Mouse (Mus musculus) gastrocnemius, adult 2 months (tissue): ENCODE data around the gene Gm49380. TPM values are rescaled to one million over a fixed set of nuclear protein-coding genes. Genes with fewer than 3 reads are reported as not detected.

Experiments used
- DNase-seq: peaks from one replicate; pipeline ENCODE4 v3.0.0; 2022
- H3K27ac ChIP-seq: fragments of 200-600 bp; 2 replicates; pipeline ENCODE4 v1.8.1; 2022; ENCODE audit warnings: mild to moderate bottlenecking
- H3K4me3 ChIP-seq: fragments of 200-600 bp; 2 replicates; pipeline ENCODE4 v1.8.1; 2022; ENCODE audit warnings: mild to moderate bottlenecking, moderate library complexity
- CTCF ChIP-seq: fragments of 200-600 bp; IDR thresholded peaks from 2 replicates; pipeline ENCODE4 v1.8.1; 2022; ENCODE audit warnings: antibody characterized with exemption, mild to moderate bottlenecking, moderate library complexity
- intact Hi-C: fragments of 180-260 bp; cut with DNase I; formaldehyde crosslinking; loops from one replicate; pipeline ENCODE4 v1.15.1; 2025
- total RNA-seq, 2 experiments: library from RNA; stranded (reverse); gene quantifications; 2 replicates each; pipeline ENCODE4 v1.2.3; 2021

The Gm49380 gene
- total RNA-seq, 2 experiments from 2014 or later = 0.71 to 1.4 TPM

DNA sequence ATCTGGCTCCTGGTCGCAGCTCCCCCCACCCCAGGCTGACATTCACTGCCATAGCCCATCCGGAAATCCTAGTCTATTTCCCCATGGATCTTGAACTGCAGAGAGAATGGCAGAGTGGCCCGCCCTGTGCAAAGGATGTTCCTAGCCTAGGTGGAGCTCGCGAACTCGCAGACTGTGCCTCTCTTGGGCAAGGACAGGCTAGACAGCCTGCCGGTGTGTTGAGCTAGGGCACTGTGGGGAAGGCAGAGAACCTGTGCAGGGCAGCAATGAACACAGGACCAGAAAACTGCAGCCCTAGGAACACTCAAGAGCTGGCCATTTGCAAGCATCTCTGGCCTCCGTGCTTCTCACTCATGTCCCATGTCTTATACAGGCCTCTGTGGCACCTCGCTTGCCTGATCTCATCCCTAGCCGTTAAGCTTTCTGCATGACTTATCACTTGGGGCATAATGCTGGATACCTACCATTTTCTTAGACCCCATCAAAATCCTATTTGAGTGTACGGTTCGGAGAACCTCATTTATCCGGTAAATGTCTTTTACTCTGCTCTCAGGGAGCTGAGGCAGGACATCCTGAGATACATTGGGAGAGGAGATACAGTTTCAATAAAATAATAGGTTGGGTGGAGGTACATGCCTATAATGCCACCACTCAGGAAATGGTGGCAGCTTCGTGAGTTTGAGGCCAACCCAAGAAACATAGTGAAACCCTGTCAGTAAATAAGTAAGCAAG is 68.7 kb downstream of the Gm49380 start:
- intact Hi-C loops = loop anchor here (5.0 kb wide), 2 partner anchors 32 to 57 kb away; no protein-coding TSS in a partner anchor
- H3K4me3 ChIP-seq = peak overlapping the region; percentile 69

DNA sequence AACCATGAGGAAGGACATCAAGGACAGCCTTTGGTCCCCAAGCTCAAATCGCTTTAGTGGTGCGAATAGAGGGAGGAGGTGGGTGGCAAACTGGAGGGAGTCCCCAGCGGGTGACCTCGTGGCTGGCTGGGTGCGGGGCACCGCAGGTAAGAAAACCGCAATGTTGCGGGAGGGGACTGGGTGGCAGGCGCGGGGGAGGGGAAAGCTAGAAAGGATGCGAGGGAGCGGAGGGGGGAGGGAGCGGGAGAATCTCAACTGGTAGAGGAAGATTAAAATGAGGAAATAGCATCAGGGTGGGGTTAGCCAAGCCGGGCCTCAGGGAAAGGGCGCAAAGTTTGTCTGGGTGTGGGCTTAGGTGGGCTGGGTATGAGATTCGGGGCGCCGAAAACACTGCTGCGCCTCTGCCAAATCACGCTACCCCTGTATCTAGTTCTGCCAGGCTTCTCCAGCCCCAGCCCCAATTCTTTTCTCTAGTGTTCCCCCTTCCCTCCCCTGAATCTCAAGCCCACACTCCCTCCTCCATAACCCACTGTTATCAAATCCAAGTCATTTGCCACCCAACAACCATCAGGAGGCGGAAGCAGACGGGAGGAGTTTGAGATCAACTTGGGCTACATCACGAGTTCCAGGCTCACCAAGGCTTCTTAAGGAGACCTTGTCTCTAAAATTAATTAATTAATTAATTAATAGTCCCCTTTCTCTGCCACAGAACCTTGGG is 69.4 kb downstream of the Gm49380 start:
- TF ChIP-seq CTCF = no peak
- peak overlapping the region; percentile 69 for H3K4me3 ChIP-seq
- intact Hi-C loops = no loop called here
- peak overlapping the region; percentile 72 for H3K27ac ChIP-seq
- DNase-seq = peak; percentile 36

More for the DNA sequence above, 68.7 kb downstream of the Gm49380 start:
- DNase-seq = no peak
- no peak for TF ChIP-seq CTCF
- no peak overlapping the region; the same call in 1 of the 2 replicates for H3K27ac ChIP-seq

DNA sequence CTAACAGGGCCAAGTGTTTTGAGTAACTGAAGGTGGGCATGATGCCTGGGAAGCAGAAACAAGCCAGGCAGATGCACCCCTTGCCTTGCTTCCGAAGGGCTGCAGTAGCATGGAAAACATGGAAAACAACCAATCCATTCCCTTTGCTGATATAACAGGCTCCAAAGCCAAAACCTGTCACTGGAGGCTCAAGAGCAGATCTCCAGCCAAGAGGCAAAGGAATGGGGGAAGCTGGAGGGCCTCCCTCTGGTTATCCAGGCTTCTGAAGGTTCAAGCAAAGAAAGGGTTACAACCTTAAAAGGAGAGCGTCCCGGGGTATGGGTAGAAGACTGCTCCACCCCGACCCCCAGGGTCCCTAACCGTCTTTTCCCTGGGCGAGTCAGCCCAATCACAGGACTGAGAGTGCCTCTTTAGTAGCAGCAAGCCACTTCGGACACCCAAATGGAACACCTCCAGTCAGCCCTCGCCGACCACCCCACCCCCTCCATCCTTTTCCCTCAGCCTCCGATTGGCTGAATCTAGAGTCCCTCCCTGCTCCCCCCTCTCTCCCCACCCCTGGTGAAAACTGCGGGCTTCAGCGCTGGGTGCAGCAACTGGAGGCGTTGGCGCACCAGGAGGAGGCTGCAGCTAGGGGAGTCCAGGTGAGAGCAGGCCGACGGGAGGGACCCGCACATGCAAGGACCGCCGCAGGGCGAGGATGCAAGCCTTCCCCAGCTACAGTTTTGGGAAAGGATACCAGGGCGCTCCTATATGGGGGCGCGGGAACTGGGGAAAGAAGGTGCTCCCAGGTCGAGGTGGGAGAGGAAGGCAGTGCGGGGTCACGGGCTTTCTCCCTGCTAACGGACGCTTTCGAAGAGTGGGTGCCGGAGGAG is 70.2 kb downstream of the Gm49380 start, which contains the start of gene Thy1:
Gene Thy1 (plus strand): TSS at position 549 of the 872 bp plus-strand sequence.
- intact Hi-C loops = no loop called here
- peak; percentile 67 for DNase-seq
- TF ChIP-seq CTCF = no peak
- Histone ChIP-seq H3K27ac (peak within 1 kb of the TSS; percentile 72), H3K4me3 (peak within 1 kb of the TSS; percentile 69)

DNA sequence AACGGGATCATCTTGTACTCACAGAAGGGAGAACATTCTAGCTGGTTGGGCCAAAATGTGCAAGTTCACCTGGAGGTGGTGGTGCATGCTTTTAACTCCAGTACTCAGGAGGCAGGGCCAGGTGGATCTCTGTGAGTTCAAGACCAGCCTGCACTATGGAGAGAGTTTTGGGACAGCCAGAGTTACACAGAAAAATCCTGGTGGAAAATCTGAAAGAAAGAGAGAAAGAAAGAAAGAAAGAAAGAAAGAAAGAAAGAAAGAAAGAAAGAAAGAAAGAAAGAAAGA is 71.0 kb downstream of the Gm49380 start:
- intact Hi-C loops = no loop called here
- DNase-seq = no peak

DNA sequence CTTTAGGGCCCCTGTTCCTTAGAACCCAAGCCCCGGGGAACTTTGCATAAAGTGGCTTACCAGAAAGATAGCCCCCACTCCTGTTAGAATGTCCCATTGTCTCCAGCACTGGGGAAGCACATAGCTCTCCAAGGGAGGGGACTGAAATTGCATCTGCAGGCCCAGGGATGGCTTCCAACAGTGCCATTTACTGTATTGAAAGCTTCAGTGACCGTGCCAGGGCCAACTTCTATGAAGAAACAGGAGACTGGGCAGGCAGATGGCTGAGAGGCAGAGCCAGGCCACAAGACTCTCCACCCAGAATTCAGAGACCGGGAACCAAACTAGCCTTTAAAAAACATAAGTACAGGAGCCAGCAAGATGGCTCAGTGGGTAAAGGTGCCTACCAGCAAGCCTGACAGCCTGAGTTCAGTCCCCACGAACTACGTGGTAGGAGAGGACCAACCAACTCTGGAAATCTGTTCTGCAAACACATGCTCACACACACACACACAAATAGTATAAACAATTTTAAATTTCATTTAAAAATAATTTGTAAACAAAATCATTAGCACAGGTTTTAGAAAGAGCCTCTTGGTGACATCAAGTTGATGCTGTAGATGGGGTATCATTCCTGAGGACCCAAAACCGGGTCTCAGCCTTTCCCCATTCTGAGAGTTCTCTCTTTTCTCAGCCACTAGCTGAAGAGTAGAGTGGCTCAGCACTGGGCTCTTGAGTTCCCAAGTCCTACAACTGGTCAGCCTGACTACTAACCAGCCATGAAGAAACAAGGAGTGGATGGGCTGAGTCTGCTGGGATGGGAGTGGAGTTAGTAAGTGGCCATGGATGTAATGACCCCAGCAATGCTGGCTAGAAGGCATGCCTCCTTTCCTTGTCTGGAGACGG is 71.5 kb downstream of the Gm49380 start:
- Histone ChIP-seq H3K27ac (0 out of 2 replicates have a peak overlapping the region, but pooled peaks have one; percentile 1), H3K4me3 (no peak overlapping the region)
- TF ChIP-seq CTCF = no peak
- intact Hi-C loops = no loop called here
- DNase-seq = peak; percentile 47

More for the DNA sequence above, 71.0 kb downstream of the Gm49380 start:
- Histone ChIP-seq H3K27ac (no peak overlapping the region), H3K4me3 (no peak overlapping the region)
- no peak for TF ChIP-seq CTCF

DNA sequence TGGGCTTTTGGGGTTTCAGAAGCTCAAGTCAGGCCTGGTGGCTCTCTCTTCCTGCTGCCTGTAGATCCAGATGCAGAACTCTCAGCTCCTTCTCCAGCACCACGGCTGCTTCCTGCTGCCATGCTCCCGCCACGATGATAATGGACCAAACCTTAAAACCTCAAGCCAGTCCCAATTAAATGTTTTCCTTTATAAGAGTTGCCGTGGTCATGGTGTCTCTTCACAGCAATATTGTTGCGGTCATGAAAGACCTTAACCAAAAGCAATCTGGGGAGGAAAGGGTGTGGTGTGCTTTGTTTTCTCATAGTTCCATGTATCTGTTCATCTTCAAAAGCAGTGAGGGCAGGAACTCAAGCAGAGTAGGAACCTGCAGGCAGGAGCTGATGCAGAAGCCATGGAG is 76.2 kb downstream of the Gm49380 start:
- intact Hi-C loops = no loop called here
- no peak for DNase-seq
- Histone ChIP-seq H3K27ac (no peak overlapping the region), H3K4me3 (no peak overlapping the region)
- no peak for TF ChIP-seq CTCF

DNA sequence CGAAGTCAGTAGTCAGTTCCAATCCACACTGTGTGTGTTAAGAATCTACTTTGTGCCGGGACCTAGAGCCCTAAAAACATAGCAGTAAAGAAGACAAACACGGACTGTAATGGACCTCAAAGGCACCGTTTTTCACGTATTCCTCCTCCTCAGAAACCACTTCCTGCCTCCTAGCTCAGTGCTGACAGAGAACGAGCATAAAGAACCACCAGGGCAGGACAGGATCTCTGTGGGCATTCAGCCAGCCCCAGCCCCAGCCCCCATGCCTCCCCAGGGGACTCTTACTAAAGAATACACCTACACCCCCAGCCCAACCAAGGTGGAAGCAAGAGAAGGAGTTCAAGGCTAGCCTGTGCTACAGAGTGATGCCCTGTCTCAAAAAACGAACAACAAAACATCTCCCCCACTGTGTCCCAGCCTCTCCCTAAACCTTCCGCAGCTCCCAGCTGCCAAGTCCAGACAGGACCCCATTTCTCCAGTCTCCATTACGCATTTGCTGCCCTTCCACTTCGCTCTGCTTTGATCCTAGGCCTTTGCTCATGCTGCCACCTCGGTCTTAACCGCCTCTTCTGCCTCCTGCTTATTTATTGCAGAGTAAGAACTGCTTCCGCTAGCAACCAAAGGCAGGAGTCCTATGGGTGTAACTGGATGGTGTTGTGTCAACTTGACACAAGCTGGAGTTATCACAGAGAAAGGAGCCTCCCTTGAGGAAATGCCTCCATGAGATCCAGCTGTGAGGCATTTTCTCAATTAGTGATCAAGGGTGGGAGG is 79.2 kb downstream of the Gm49380 start:
- no peak for TF ChIP-seq CTCF
- intact Hi-C loops = no loop called here
- DNase-seq = no peak

DNA sequence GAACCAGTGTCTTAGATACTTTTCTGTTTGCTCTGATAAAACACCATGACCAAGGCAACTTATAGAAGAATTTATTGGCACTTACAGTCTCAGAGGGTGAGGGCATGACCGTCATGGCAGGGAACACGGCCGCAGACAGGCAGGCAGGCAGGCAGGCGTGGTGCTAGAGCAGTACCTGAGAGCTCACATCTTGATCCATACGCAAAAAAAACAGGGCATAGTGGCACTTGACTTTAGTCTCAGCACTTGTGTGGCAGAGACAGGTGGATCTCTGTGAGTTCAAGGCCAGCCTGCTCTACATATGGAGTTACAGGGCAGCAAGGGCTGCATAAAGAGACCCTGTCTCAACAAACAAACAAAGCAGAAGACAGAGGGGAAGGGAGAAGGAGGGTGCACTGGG is 80.0 kb downstream of the Gm49380 start:
- Histone ChIP-seq H3K4me3 (no peak overlapping the region), H3K27ac (no peak overlapping the region)
- TF ChIP-seq CTCF = no peak
- intact Hi-C loops = no loop called here
- no peak for DNase-seq

More for the DNA sequence above, 79.2 kb downstream of the Gm49380 start:
- H3K27ac ChIP-seq = no peak overlapping the region
- H3K4me3 ChIP-seq = no peak overlapping the region

DNA sequence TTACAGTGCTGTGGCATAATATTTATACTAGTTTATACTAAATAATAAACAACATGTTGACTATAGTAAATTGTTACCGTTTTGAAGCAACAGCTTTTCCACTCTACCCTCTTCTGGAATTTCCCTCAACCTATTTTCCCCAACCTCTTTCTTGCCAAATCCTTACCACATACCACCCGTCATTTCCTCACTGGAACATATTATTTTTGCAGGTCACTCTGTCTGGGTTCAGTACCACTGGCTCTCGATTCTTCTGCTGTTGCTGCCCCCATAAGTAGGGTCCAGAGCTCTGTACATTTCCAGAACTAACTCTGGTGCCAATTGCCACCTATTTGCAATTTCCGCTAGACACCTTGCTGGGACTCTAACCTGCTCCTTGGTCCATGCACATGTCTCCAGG is 81.4 kb downstream of the Gm49380 start:
- H3K27ac ChIP-seq = no peak overlapping the region
- DNase-seq = no peak
- no peak for TF ChIP-seq CTCF
- H3K4me3 ChIP-seq = no peak overlapping the region
- intact Hi-C loops = no loop called here

DNA sequence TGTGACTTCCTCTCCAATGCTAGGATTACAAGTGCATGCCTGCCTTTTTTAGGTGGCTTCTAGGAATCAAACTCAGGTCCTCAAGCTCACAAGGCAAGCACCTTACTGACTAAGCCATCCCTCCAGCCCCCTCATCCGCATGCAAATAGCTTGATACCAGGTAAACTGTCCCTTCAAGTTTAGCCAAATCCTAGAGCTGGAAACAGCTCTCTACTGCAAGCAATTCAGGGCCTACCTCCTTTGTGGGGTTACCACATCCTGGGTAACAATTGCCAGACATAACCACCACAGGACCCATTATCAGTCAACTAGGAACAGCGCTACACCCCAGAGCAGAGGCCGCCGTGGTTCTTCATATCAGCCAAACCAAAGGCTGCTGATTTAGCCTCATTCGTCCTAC is 82.2 kb downstream of the Gm49380 start:
- intact Hi-C loops = no loop called here
- no peak overlapping the region for H3K4me3 ChIP-seq
- no peak for TF ChIP-seq CTCF
- DNase-seq = no peak
- H3K27ac ChIP-seq = no peak overlapping the region

DNA sequence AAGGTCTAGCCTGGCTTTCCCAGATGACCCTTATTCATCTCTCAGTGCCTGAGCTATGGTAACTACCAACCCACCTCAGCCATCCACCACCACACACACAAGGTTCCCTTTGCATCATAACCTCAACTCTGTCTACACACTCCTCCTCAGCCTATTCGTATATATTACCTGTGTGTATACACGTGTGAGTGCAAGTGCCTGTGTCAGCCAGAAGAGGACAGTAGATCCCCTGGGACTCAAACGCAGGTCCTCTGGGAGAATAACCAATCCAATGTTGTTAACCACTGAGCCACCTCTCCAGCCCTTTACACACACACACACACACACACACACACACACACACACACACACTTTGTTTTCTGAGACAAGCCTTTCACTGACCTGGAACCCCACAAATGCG is 82.7 kb downstream of the Gm49380 start:
- Histone ChIP-seq H3K27ac (no peak overlapping the region), H3K4me3 (no peak overlapping the region)
- TF ChIP-seq CTCF = peak; percentile 29; the same call in 1 of the 2 replicates
- intact Hi-C loops = no loop called here
- DNase-seq = no peak
